Mouse (Mus musculus) thymus, postnatal 36 days (tissue): ENCODE measurements around the gene Ndufs8.
A peak's percentile ranks its signal among the peaks of the same experiment; 100 is the strongest.

Source experiments
- DNase-seq, 2 experiments: peaks; one replicate each; pipeline ENCODE4 v3.0.0; 2022; ENCODE audit warnings: mixed read lengths in 2 of 2

Gene Ndufs8

GRCm38 (mm10) chr19:3930262-3931057, 17.9 kb upstream of the Ndufs8 start:
- peak; percentile 51 to 74 for DNase-seq

- peak in 1 of 2 experiments; percentile 43 for DNase-seq
These were observed 16.8 kb upstream of the Ndufs8 start, which contains the start of gene Aldh3b1 for GRCm38 (mm10) chr19:3929211-3929941. Gene Aldh3b1, minus strand, starts transcription at chr19:3929808.

- no peak for DNase-seq
These were observed 16.2 kb upstream of the Ndufs8 start for GRCm38 (mm10) chr19:3928779-3929178.

DNA sequence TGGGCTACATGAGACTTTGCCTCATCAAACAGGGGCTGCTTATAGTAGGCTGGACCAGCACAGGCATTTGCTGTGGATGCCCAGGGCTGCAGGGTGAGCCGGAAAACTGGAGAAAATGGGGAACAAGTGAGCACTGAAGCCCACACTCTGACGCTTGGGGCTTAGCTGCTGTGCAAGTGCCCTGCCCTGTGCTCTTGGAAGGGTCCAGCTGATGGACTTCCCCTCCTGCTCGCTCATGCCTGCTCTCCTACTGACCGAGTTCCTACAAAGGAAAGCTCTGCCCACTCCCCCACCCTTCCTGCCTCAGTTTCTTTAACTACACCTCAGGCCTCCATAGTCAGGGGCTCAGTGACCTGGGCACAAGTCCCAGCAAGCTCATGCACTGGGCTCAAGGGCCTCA, 15.4 kb upstream of the Ndufs8 start:
- no peak for DNase-seq

DNA sequence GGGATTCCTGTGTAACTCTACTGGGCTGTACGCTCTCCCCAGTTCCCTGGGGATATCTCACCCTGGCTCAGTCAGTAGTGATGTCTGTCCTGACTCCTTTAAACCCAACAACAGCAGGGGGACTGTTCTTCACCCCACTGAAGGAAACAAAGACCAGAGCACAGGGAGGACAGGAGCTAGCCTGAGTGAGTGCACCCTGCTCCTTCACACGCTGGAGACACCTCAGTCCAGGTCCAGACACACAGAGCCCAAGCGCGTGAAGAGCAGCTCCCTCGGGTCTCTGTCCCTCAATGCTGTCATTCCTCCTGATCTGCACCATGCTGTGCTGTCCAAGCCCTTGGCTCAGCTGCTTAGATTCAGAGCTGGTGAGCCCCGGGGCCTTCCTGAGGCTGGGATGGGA, 14.1 kb upstream of the Ndufs8 start:
- DNase-seq: no peak

DNA sequence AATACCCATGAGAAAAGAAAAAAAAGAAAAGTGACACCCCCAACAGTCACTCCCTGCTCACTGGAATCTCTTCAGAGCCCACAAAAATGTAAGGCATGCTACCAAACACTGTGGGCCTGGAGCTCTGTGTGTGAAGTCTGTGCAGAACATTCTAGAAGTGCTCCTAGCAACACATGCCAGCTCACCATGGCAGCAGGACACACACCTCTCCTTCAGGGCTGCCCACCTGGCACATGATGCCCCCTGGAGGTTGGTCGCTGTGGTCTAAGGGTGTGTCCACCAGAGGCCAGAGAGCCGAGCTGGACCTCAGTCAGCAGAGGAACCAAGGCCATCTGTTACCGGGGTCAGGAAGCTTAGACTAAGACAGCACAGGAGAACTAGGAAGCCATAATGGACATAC, 13.7 kb upstream of the Ndufs8 start:
- DNase-seq: no peak

GRCm38 (mm10) chr19:3925859-3926258, 13.3 kb upstream of the Ndufs8 start:
- no peak for DNase-seq

DNA sequence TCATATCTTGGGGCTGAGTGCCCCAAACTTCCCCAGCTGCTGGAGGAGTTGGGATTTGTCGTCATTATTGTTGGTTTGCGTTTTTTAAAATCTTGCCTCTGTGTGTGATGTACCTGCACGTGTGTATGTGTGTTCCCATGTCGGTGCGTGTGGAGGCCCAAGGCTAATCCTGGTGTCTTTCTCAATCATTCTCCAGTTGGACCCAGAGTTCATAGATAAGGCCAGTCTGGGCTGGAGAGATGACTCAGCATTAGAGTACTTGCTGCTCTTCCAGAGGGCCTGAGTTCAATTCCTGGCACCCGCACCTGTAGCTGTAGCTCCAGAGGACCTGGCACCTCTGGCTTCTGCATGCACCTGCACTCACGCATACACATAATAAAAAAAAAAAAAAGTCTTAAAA, 12.3 kb upstream of the Ndufs8 start:
- no peak for DNase-seq

DNA sequence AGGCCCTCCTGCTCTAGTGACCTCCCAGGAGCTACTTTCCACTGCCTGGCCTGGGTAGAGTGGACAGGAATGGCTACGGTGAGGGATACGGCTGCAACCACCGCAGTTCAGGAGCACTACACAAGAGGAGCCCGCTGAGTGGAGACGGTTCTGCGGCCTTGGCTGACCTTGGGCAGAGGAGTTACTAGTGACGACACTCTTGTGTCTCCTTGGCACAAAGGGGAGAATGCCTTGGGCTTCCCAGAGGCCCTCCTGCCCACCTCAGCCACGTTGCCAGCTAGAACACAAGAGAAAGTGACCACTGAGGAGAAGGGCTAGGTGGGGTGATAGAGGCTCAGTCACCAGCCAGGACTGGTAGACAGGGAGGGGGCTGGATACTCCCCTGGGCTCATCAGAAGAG, 11.6 kb upstream of the Ndufs8 start:
- no peak for DNase-seq

DNA sequence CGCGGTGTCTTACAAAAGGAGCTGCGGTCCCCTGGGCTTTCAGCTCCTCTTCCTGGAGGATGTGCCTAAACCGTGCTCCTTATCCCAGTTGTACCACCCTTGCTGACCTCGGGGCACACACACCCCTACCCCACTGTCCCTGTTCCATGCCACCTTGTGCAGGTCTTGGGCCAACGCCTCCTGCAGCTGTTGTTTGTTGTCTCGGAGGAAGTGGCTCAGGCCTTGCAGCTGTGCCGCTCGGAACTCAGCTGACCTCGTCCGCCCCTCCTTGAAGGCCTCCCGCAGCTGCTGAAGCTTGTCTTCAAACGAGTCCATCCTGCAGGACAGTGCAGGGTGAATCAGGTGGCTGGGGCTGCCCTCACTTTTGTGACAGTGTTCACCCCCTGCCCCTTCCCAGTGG, 11.0 kb upstream of the Ndufs8 start:
- DNase-seq: peak in 1 of 2 experiments; percentile 51

GRCm38 (mm10) chr19:3922661-3923371, 10.2 kb upstream of the Ndufs8 start:
- DNase-seq: no peak

DNA sequence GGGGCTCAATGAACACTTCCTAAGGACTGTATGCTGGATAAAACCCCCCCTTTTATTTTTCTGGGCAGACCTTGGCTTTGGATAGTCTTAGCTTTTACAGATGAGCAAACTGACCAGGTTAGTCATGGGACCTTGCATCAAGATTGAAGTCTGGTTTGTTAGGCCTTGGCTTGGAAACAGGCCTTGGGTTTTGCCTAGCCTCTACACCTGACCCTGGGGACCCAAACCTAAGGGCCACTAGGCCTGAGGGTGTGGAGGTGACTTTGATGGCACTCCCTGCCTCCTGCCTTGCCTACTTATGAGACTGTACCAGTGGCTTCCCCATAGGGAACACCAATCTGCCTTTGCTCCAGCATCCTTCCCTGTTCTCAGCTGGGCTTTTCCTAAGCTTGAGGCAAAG, 7.4 kb upstream of the Ndufs8 start:
- no peak for DNase-seq

DNA sequence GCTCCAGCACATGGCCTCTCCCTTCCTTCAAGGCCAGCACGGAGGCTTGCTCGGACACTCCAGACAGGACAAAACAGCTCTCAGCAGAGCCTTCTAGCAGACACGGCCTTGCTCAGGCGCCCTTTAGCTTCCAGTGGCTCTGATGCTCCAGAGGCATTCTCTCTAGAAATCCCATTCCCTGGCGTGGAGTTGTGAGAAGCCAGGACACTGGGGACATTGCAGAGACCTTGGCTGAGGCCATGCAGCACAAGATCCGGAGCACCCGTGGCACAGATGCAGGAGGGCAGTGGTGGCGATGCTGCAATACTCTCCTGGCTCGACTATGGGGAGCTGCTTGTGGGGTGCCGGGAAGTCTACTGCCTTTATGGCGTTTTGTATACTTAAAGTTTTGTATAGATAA, 4.2 kb upstream of the Ndufs8 start:
- peak in 1 of 2 experiments; percentile 3 for DNase-seq

GRCm38 (mm10) chr19:3914535-3914934, 2.0 kb upstream of the Ndufs8 start:
- no peak for DNase-seq

DNA sequence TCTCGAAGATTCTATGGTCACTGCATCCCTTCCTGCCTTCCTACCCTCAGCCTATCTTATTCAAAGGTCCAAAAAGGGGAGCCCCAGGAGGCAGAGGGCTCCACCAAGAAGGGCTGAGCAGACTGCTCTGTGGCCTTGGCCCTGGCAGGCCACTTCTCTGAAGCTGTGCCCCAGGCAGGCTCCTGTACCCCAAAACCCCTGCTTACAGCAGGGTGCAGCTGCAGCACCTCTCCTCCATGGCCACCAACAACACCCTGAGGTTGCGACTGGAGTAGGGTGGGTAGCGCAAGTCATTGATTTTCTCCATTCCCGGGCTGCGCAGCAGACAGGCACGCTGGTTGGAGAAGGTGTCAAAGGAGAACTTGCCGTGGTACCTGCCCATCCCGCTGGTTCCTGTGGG, 1.1 kb upstream of the Ndufs8 start:
- DNase-seq: no peak

- no peak for DNase-seq
These were observed 2.4 kb downstream of the Ndufs8 start for GRCm38 (mm10) chr19:3910206-3910605.

GRCm38 (mm10) chr19:3907876-3908660, 4.5 kb downstream of the Ndufs8 start:
- DNase-seq: peak in 1 of 2 experiments; percentile 6

- peak; percentile 75 to 80 for DNase-seq
These were observed 5.5 kb downstream of the Ndufs8 start, which contains the start of gene Tcirg1 for GRCm38 (mm10) chr19:3906795-3907786. Gene Tcirg1, minus strand, starts transcription at chr19:3907133.

- no peak for DNase-seq
These were observed 6.2 kb downstream of the Ndufs8 start for GRCm38 (mm10) chr19:3906326-3906725.

DNA sequence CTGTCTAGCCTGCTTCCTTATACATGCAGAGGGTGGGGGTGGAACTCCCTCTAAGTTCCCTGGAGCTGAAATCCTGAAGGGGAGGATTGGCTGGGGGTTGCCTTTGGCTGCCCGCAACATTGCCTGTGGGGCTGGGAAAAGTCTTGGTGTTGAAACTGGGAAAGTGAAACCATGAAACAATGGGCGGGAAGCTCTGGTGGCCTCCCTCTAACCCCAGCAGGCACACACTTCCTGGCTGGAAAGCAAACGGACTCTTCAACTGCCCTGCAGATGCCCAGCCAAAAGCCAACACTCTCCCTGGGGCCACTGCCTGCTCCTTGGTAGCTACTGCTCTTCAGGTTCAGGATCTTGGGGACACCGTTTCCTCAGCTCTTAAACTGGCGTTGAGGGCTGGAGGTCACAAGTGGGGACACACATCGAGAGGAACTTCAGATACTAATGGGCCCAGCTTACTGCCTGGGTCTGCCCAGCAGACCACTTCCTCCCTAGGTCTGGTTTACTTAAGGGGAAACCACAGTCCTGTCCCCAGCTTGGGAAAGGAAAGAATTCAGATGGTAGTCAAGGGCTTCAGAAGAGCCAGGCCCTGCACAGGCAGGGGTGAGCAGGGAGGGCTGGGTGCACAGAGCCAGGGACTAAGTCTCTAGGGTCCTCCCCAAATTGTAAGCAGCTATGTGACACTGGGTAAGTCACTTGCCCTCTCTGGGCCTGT, 7.2 kb downstream of the Ndufs8 start:
- no peak for DNase-seq

DNA sequence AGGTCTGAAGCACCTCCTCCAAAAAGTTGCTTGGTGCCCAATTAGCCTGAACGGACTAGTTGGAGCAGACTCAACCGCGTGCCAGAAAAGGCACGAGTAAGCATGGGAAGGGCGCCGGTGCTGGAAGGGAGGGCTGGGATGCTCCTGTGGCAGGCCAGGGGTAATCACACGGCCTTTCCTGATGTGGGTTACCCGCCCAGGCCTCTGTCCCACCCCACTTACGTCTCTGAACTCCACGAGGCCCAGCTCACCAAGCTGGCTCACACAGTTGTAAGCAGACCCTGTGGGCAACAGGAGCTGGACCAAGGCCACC, 8.3 kb downstream of the Ndufs8 start:
- DNase-seq: no peak
